Mouse (Mus musculus): ENCODE data around the gene Aak1. TPM values are rescaled to one million over a fixed set of nuclear protein-coding genes. Genes with fewer than 3 reads are reported as not detected.

Gene Aak1
- total and polyA plus RNA-seq, 3 experiments = 2.8 to 21.0 (median 7.1) TPM

DNA sequence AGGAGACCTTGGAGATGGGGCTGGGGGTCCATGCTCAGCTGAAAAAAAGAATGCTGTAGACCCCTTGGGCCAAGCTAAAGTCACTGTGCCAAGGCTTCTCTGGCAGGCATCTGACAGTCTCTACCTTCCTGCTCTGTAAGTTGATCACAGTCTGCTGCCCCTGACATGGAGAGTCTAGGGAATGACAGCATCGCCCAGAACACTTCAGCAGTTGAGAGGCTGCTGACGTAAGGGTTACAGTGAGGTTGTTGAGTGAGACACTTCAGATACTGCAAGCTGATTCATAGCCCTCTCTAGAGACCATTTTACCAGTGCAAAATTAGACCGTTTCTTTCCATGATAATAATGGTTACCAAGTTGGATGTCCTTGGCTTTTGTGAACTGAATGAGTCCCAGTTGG lies 141.7 kb downstream of the Aak1 start:
- no peaks in the 10 kb centered on the region for H3K79me2 ChIP-seq (replicated peaks; ENCODE audit: control insufficient read depth, extremely low read depth, insufficient read depth, poor library complexity, severe bottlenecking)
- no peak overlapping the region for H3K27ac ChIP-seq (ENCODE audit: insufficient read depth, low read depth)
- H3K9ac ChIP-seq (ENCODE audit: insufficient read depth, low read depth) = no peak overlapping the region
- H3K4me3 ChIP-seq (replicated peaks in 1 of 3; ENCODE audit: low read depth in 2 of 3, low read length in 2 of 3, poor library complexity in 1 of 3) = no peak overlapping the region
- peaks cover 4 to 8% of the 10 kb centered on the region in 2 experiments; a peak in 2 of 4 replicates for H3K4me1 ChIP-seq (ENCODE audit: control insufficient read depth in 1 of 2, insufficient read depth in 2 of 2)
- peaks cover 10 to 58% of the 10 kb centered on the region in 2 experiments for H3K36me3 ChIP-seq (replicated peaks in 1 of 2; ENCODE audit: control insufficient read depth in 1 of 2, insufficient read depth in 1 of 2, low read length in 1 of 2)
- no peak for DNase-seq (ENCODE audit: extremely low read depth)
- H3K4me2 ChIP-seq (ENCODE audit: insufficient read depth, low read depth, poor library complexity, severe bottlenecking) = no peak overlapping the region
- no peaks in the 10 kb centered on the region for H3K9me3 ChIP-seq (replicated peaks; ENCODE audit: low read length)
- dilution Hi-C loops (cut with MboI; ENCODE audit: extremely low pct_ligation_motif_present, extremely low pct_unique_long_range_greater_than_20kb, low sequenced_read_pairs) (no loop called here), in situ Hi-C loops (cut with MboI; ENCODE audit: low pct_ligation_motif_present, low pct_unique_long_range_greater_than_20kb, low sequenced_read_pairs) (no loop called here)
- TF ChIP-seq E2F4 (IDR thresholded peaks at IDR 0.05; ENCODE audit: insufficient replicate concordance, low read depth, low read length) (no peak), POLR2A (IDR thresholded peaks at IDR 0.05; ENCODE audit: low read depth, low read length) (no peak), SIN3A (IDR thresholded peaks at IDR 0.05; ENCODE audit: low read length) (no peak), JUN (IDR thresholded peaks at IDR 0.05; ENCODE audit: insufficient read depth, low read depth, low read length) (no peak), EP300 (IDR thresholded peaks at IDR 0.05; ENCODE audit: low read length) (no peak), MAX (IDR thresholded peaks at IDR 0.05; ENCODE audit: low read length) (no peak), RAD21 (IDR thresholded peaks at IDR 0.05; ENCODE audit: low read depth, low read length) (no peak), ZKSCAN1 (IDR thresholded peaks at IDR 0.05; ENCODE audit: borderline replicate concordance, low read depth, low read length) (no peak)
- H3K27me3 ChIP-seq (replicated peaks) = no peaks in the 10 kb centered on the region

DNA sequence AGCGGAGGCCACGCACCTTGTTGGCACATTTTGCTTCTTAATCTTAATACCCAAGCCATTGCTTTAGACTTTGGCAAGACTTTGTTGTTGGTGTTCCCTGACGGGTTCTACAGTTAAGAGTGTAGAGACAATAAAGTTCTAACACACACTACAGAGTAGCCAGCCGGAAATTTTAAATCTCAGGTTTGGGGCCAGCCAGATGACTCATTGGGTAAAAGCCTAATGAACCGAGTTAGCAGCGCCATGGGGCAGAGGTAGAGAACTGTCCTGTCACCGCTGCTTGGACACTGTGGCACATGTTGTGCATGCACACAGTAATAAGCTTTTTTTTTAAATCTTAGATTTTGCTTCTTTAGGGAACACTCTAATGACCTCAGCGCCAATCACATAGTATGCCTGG lies 143.0 kb downstream of the Aak1 start:
- Histone ChIP-seq H3K4me1 (ENCODE audit: control insufficient read depth in 1 of 2, insufficient read depth in 2 of 2) (peaks cover 4 to 8% of the 10 kb centered on the region in 2 experiments; a peak in 1 of 4 replicates), H3K9me3 (replicated peaks; ENCODE audit: low read length) (no peaks in the 10 kb centered on the region), H3K9ac (ENCODE audit: insufficient read depth, low read depth) (no peak overlapping the region), H3K27me3 (replicated peaks) (no peaks in the 10 kb centered on the region), H3K4me3 (replicated peaks in 1 of 3; ENCODE audit: low read depth in 2 of 3, low read length in 2 of 3, poor library complexity in 1 of 3) (no peak overlapping the region), H3K79me2 (replicated peaks; ENCODE audit: control insufficient read depth, extremely low read depth, insufficient read depth, poor library complexity, severe bottlenecking) (no peaks in the 10 kb centered on the region), H3K36me3 (replicated peaks in 1 of 2; ENCODE audit: control insufficient read depth in 1 of 2, insufficient read depth in 1 of 2, low read length in 1 of 2) (peaks cover 19 to 62% of the 10 kb centered on the region in 2 experiments), H3K27ac (ENCODE audit: insufficient read depth, low read depth) (no peak overlapping the region), H3K4me2 (ENCODE audit: insufficient read depth, low read depth, poor library complexity, severe bottlenecking) (no peak overlapping the region)
- dilution Hi-C loops (cut with MboI; ENCODE audit: extremely low pct_ligation_motif_present, extremely low pct_unique_long_range_greater_than_20kb, low sequenced_read_pairs) = no loop called here
- TF ChIP-seq SIN3A (IDR thresholded peaks at IDR 0.05; ENCODE audit: low read length) (no peak), TBP (conservative IDR thresholded peaks at IDR 0.05; ENCODE audit: low read depth, low read length) (no peak), RAD21 (IDR thresholded peaks at IDR 0.05; ENCODE audit: low read depth, low read length) (no peak)
- in situ Hi-C loops (cut with MboI; ENCODE audit: low pct_ligation_motif_present, low pct_unique_long_range_greater_than_20kb, low sequenced_read_pairs) = no loop called here
- DNase-seq (ENCODE audit: extremely low read depth) = no peak

- H3K79me2 ChIP-seq (replicated peaks; ENCODE audit: control insufficient read depth, extremely low read depth, insufficient read depth, poor library complexity, severe bottlenecking) = no peaks in the 10 kb centered on the region
- TF ChIP-seq ZC3H11A (IDR thresholded peaks at IDR 0.05; ENCODE audit: low read depth, low read length) (no peak), MEF2A (IDR thresholded peaks at IDR 0.05; ENCODE audit: borderline replicate concordance, low read depth, low read length) (no peak), JUND (conservative IDR thresholded peaks at IDR 0.05; ENCODE audit: low read depth, low read length) (no peak), ELF1 (IDR thresholded peaks at IDR 0.05; ENCODE audit: low read depth, low read length) (no peak), IRF4 (IDR thresholded peaks at IDR 0.05; ENCODE audit: low read depth, low read length) (no peak), CHD1 (IDR thresholded peaks at IDR 0.05; ENCODE audit: low read depth, low read length) (no peak), EP300 (IDR thresholded peaks at IDR 0.05; ENCODE audit: low read length) (no peak), TCF12 (IDR thresholded peaks at IDR 0.05; ENCODE audit: low read depth, low read length) (no peak), POLR2AphosphoS2 (IDR thresholded peaks at IDR 0.05; ENCODE audit: low read depth, low read length) (no peak), USF2 (conservative IDR thresholded peaks at IDR 0.05; ENCODE audit: low read depth, low read length) (no peak), SIN3A (IDR thresholded peaks at IDR 0.05; ENCODE audit: low read length) (no peak), ETS1 (conservative IDR thresholded peaks at IDR 0.05; ENCODE audit: low read depth, low read length) (no peak), GABPA (IDR thresholded peaks at IDR 0.05; ENCODE audit: insufficient replicate concordance, low read depth, low read length) (no peak), CTCF (conservative IDR thresholded peaks at IDR 0.05 in 1 of 2, IDR thresholded peaks at IDR 0.05 in 1 of 2; ENCODE audit: low read depth in 2 of 2, low read length in 2 of 2) (no peak), TBP (conservative IDR thresholded peaks at IDR 0.05; ENCODE audit: low read depth, low read length) (no peak), POLR2A (IDR thresholded peaks at IDR 0.05; ENCODE audit: low read depth, low read length) (no peak), USF1 (IDR thresholded peaks at IDR 0.05; ENCODE audit: low read depth, low read length) (no peak), MXI1 (IDR thresholded peaks at IDR 0.05; ENCODE audit: low read depth, low read length) (no peak), JUN (IDR thresholded peaks at IDR 0.05; ENCODE audit: insufficient read depth, low read depth, low read length) (no peak)
- H3K36me3 ChIP-seq (replicated peaks in 1 of 2; ENCODE audit: control insufficient read depth in 1 of 2, insufficient read depth in 1 of 2, low read length in 1 of 2) = peaks cover 24 to 61% of the 10 kb centered on the region in 2 experiments
- H3K27ac ChIP-seq (ENCODE audit: insufficient read depth, low read depth) = no peak overlapping the region
- no peak overlapping the region for H3K4me2 ChIP-seq (ENCODE audit: insufficient read depth, low read depth, poor library complexity, severe bottlenecking)
- in situ Hi-C loops (cut with MboI; ENCODE audit: low pct_ligation_motif_present, low pct_unique_long_range_greater_than_20kb, low sequenced_read_pairs) (no loop called here), dilution Hi-C loops (cut with MboI; ENCODE audit: extremely low pct_ligation_motif_present, extremely low pct_unique_long_range_greater_than_20kb, low sequenced_read_pairs) (no loop called here)
- H3K4me1 ChIP-seq (ENCODE audit: control insufficient read depth in 1 of 2, insufficient read depth in 2 of 2) = peaks cover 4 to 8% of the 10 kb centered on the region in 2 experiments; a peak in 1 of 4 replicates
- no peak overlapping the region for H3K9ac ChIP-seq (ENCODE audit: insufficient read depth, low read depth)
- H3K9me3 ChIP-seq (replicated peaks; ENCODE audit: low read length) = no peaks in the 10 kb centered on the region
- DNase-seq (ENCODE audit: extremely low read depth) = no peak
- H3K27me3 ChIP-seq (replicated peaks) = no peaks in the 10 kb centered on the region
- H3K4me3 ChIP-seq (replicated peaks in 1 of 3; ENCODE audit: low read depth in 2 of 3, low read length in 2 of 3, poor library complexity in 1 of 3) = no peak overlapping the region
Observed at GRCm38 (mm10) chr6:86994254-86994653, 144.9 kb downstream of the Aak1 start.
